Mouse (Mus musculus) ES-Bruce4 (cell line): Measurements from ENCODE around the gene Tuba3b.

ENCODE experiments used
- CTCF ChIP-seq: IDR thresholded peaks from one replicate; pipeline ENCODE4 v1.8.1; 2011; ENCODE audit warnings: low read depth, low read length
- EP300 ChIP-seq: IDR thresholded peaks from 2 replicates; pipeline ENCODE4 v1.6.1; 2011; ENCODE audit warnings: low read depth, low read length; ENCODE audit not compliant: insufficient read depth

DNA sequence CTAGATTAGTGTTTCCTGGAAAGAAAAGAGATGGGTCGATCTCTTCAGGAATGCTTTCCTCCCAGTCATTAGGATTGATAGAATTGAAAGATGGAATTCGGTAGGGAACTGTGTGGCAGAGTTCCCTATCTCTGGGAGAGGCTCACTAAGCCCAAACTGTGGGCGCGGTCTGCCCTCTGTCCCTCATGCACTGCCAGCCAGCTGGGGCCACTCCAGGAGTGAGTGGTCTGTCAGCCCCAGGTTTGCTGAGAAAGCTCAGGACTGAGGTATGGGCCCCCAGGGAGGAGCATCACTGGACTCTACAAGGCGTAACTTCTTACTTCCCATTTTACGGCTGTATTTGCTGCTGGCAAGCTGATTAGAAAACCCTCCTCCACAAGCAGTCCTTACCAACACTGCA, 23.5 kb upstream of the Tuba3b start:
- TF ChIP-seq CTCF (no peak), EP300 (no peak)
